Mouse (Mus musculus) gastrocnemius, adult 2 months (tissue): ENCODE data around the gene Klc4. TPM values are rescaled to one million over a fixed set of nuclear protein-coding genes. Genes with fewer than 3 reads are reported as not detected.
A peak's percentile ranks its signal among the peaks of the same experiment; 100 is the strongest.

Experiments
- DNase-seq: peaks from one replicate; pipeline ENCODE4 v3.0.0; 2022
- H3K27ac ChIP-seq: fragments of 200-600 bp; 2 replicates; pipeline ENCODE4 v1.8.1; 2022; ENCODE audit warnings: mild to moderate bottlenecking
- H3K4me3 ChIP-seq: fragments of 200-600 bp; 2 replicates; pipeline ENCODE4 v1.8.1; 2022; ENCODE audit warnings: mild to moderate bottlenecking, moderate library complexity
- CTCF ChIP-seq: fragments of 200-600 bp; IDR thresholded peaks from 2 replicates; pipeline ENCODE4 v1.8.1; 2022; ENCODE audit warnings: antibody characterized with exemption, mild to moderate bottlenecking, moderate library complexity
- intact Hi-C: fragments of 180-260 bp; cut with DNase I; formaldehyde crosslinking; loops from one replicate; pipeline ENCODE4 v1.15.1; 2025
- total RNA-seq, 2 experiments: library from RNA; stranded (reverse); gene quantifications; 2 replicates each; pipeline ENCODE4 v1.2.3; 2021

Klc4 gene
- total RNA-seq, 2 experiments from 2014 or later = 10.9 to 13.1 TPM

DNA sequence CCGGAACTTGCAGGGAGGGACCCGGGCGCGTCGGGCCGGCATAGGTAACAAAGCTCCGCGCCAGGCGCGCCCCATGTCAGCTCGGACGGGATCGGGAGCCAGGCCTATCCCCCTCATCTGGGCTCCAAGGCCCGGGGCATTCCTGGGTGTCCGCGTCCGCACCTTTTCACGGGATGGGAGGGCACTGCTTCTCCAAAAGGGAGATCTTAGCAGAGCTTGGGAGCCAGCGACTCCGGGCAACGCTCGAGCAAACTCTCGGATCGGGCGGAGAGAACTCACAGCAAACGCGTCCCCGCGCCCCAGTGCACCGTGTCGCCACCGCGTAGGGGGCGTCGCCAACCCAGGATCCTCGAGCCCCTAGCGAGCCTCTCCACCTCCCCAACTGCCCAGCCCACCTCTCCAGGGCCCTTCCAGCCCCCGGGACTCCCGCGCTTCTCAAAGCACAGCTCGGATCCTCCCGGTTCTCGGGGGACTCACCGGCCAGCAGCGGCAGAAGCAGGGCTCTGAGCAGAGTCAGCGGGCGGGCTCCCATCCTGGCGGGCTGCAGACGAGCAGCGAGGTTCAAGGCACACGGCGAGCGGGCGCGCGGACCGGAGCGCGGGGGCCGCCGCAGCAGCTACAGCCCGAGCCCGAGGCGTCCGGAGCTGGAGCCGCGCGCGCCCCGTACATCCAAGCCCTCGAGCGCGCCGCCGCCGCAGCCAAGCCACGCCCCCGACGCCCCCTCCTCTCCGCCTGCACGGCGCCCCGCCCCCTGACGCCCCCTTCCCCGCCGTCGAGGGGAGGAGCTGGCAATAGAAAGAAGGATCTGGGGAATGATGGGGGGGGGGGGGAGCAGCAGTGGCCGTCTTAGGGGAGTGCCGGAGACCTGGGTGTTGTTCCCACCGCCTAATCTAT lies 16.8 kb downstream of the Klc4 start, which contains the start of gene Ptk7:
Gene Ptk7 (minus strand): TSS at position 714 of the 894 bp plus-strand sequence.
- intact Hi-C loops = no loop called here

DNA sequence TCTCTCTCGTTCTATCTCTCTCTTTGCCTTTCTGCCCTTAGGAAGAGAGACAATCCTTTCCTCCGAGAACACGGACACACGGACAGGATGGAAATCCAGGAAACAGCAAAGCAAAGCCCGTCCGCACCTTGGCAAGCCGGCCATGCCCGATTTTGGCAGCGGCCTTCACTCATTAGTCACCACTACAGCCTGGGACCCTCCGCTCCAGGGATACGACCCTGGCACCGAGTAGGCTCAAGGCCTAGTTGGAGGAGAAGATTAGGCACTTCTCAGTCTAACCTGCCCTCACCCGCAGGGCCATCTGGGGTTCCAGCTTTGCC lies 17.4 kb downstream of the Klc4 start:
- intact Hi-C loops = no loop called here

More for the DNA sequence above, 16.8 kb downstream of the Klc4 start, which contains the start of gene Ptk7:
- Histone ChIP-seq H3K4me3 (peak within 1 kb of the TSS; percentile 83), H3K27ac (peak within 1 kb of the TSS; percentile 63)
- peak; percentile 55 for DNase-seq
- TF ChIP-seq CTCF = no peak

DNA sequence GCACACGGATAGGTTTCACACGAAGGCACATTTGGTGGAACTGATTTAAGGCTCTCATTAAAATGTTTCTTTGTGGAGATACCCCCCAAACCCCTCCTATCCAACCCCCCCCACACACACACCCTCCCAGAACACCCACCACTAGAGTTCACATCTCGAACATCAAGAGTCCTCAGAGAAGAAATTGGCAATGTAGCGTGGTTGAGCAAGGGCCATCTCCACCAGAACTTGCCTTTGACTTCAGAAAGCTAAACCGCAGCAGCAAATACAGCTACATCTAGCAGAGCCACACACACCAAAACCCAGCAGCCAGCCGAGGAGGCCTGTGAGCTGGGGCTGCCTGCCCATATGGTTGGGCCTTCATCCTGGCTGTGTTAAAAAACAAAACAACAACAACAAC lies 18.4 kb downstream of the Klc4 start:
- Histone ChIP-seq H3K27ac (no peak overlapping the region), H3K4me3 (no peak overlapping the region)
- intact Hi-C loops = no loop called here
- no peak for DNase-seq
- TF ChIP-seq CTCF = no peak

More for the DNA sequence above, 17.4 kb downstream of the Klc4 start:
- Histone ChIP-seq H3K4me3 (peak overlapping the region; percentile 83), H3K27ac (peak overlapping the region; percentile 63)
- TF ChIP-seq CTCF = no peak
- DNase-seq = no peak

DNA sequence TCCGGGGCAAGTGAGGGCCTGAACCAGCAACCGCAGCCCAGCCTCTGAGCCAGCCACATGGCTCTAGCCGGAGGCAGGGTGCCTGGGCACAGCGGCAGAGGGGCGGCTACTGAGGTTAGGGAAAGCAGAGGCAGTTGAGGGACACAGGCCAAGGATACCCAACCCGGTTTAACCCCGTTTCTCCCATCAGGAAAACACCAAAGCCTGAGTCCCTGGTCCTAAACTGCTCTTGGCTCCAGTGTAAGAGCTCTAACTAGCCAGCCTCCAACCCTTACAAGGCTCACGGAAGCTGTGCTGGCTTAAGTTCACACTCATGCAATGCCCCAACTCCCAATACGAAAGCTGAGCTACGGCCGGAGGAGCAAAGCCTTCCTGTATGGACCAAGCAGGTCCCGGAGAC lies 21.2 kb downstream of the Klc4 start:
- H3K27ac ChIP-seq = peak overlapping the region; percentile 32
- DNase-seq = no peak
- TF ChIP-seq CTCF = no peak
- intact Hi-C loops = no loop called here
- no peak overlapping the region for H3K4me3 ChIP-seq

DNA sequence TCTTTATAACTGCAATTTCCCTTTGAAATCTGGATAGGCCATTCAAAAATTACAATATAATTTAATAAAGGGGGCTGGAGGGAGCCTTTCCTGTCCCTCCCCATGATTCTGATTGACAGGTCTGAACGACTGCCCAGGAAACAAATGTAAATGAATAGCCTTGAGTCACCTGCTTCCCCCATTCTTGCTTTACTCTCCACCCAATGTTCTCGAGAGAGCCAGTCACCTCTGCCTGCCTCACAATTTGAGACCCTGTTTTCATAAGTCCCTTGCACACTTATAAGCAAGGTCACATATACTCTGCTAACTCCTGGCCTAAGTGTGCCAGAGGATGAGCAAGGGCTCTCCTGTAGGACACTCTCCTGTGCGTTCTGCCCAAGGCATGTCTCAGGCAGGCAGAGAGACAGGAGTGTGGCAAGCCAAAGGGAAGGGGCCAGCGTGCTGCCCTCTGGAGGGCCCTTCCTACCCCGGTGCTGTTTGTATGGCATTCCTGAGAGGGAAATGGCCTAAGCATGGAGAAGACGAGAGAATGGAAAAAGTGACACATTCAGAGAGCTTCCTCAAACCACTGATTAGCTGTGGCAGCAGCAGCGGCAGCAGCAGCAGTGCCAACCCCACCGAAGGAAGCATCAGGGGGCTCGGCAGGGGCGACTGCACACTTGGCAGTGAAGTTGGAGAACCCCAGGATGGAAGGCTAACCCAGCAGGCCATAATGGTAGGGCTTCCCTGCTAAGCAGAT lies 21.8 kb downstream of the Klc4 start:
- peak; percentile 14; the same call in 1 of the 2 replicates for TF ChIP-seq CTCF
- Histone ChIP-seq H3K27ac (peak overlapping the region; percentile 32), H3K4me3 (no peak overlapping the region)
- DNase-seq = no peak
- intact Hi-C loops = no loop called here

DNA sequence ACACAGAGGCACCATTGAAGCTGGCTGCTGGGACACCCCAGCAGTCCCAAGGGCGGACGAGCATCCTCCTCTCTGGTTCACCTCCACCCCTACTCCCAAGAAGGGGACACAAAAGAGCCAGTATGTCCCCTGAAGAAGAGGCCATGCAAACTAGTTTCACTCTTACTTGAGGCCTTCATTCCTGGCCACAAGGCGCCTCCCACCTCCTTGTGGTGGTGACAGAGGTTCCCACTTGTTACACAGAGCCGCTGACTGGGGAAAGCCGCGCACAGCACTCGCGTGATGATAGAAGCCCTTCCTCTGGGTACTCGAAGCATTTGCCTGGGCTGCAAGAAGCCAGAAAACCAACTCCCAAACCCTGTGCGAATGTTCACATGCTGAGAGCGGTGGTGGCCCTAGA lies 23.6 kb downstream of the Klc4 start:
- H3K4me3 ChIP-seq = no peak overlapping the region
- intact Hi-C loops = no loop called here
- no peak for TF ChIP-seq CTCF
- no peak for DNase-seq
- H3K27ac ChIP-seq = no peak overlapping the region

DNA sequence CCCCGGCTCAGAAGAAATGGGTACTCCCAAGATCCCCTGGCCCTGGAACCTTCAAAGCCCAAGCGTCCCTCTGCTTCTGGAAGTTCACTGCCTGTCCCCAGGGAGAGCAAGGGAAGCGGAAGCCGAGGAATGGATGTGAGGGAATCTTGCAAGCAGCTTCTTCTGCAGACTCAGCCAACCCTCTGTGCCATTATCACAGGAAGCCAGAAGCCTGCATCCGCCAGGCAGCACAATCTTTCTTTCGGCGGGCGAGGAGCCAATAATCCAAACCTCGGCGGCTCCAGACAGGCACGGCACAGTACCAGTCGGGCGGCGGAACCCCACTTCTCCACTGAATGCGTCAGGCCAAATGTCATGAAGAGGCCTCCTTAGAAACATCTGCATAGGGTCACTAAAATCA lies 24.5 kb downstream of the Klc4 start:
- no peak overlapping the region for H3K27ac ChIP-seq
- peak overlapping the region; percentile 17; the same call in 1 of the 2 replicates for H3K4me3 ChIP-seq
- DNase-seq = peak; percentile 42
- TF ChIP-seq CTCF = no peak
- intact Hi-C loops = no loop called here

DNA sequence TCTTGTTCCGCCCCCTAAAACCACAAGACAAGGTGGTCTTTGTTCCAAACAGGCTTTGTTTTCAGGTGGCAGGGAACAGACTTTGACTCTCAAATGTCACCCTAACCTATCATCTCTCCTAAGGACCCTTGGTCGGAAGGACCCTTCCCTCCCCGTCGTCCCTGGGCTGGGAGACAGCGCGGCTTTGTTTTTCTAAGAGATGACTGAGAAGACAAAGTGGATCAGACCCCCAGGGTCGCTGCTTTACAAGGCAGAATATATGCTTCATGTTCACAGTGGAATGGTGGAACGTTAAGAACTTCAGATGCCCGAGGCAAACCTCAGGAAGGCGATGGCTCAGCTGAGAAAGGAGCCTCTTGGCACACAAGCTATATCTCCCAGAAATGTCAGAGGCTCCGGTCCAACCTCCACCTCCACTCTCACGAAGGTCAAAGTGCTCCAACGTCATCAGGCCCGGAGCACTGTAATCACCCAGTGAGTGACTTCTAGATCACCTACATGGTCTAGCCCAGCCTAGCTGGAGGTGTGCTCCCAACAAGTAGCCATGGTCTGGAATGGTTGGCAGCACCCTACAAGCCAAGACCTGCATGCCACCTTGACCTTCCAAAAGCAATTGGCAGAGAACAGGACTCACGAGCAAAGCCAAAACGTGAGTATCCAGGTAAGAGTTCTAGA lies 26.0 kb downstream of the Klc4 start:
- Histone ChIP-seq H3K27ac (no peak overlapping the region), H3K4me3 (no peak overlapping the region)
- TF ChIP-seq CTCF = no peak
- intact Hi-C loops = no loop called here
- no peak for DNase-seq

DNA sequence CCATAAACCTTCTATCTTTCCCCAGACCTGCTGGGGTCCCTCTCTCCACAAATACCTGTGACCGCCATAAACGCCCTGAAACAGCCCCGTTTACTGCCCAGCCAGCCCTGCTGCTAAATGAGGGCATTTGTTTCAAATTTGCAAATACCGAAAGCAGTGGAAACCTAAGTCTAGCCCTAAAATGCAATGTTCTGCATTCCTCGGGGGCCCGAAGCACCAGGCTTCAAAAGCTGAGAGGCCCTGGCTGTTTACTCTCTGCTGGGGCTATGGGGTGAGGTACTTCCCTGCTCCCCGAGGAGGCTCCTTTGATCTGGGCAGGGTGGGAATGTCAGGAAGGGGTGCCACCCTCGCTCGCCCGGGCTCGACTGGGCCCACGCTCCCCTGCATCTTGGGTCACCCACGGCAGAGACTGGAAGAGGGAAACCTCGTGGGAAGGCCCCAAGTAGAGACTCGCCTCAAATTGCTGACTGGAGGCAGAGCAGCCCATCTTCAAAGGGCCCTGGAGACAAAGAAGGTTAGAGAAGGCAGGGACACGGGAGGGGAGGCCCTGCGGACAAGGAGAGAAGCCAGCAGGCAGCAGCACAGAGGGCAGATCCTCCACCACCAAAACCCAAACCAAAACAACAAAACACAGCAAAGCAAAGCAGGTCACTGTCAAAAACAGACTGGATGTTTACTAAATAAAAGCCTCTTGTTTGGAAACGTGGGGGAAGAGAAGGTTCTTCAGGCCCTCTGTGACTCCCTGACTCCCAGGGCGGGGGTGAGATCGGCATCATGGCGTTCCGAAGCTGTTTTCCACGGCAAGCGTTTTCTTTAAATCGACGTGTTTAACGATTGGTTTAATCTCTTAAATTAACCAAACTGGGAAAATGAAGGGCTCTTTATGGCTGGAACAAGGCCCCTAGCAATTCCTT lies 26.8 kb downstream of the Klc4 start:
- TF ChIP-seq CTCF = no peak
- DNase-seq = no peak
- Histone ChIP-seq H3K4me3 (no peak overlapping the region), H3K27ac (no peak overlapping the region)
- intact Hi-C loops = no loop called here

DNA sequence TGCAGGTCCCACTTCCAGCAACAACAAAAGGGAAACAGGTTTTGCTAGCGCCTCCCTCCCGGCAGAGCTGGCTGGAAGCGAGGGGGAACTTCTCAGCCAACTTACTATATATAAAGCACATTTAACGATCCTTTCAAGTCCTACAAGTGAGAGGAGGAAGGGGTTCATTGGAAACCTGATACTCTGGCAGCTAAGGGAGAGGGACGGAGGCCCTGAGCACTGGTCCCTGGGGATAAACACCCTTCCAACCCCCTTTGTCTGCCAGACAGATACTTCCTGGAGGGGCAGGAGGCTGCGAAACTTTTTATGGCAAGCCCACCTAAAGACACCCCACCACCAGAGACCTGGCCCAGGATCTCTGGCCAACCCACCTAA lies 27.4 kb downstream of the Klc4 start:
- Histone ChIP-seq H3K27ac (no peak overlapping the region), H3K4me3 (no peak overlapping the region)
- intact Hi-C loops = no loop called here
- no peak for DNase-seq
- no peak for TF ChIP-seq CTCF

DNA sequence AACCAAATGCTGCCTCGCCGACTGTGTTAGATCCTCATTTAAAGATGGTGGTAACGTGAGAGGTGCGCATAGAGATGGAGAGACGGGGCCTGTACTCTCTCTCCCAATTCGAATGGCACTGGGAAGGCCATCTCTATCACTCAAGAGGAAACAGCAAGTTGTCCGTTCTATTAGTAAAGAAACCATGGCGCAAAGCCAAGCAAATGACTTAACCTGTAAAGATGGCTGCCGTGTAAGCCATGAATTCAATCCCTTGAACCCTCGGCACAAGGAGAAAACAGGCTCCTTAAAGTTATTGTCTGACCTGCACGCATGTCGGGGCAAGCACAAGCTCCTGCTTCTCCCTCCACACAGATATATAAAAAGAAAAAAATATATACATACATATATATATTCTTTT lies 28.0 kb downstream of the Klc4 start:
- DNase-seq = no peak
- no peak overlapping the region for H3K27ac ChIP-seq
- no peak overlapping the region for H3K4me3 ChIP-seq
- TF ChIP-seq CTCF = no peak
- intact Hi-C loops = no loop called here

DNA sequence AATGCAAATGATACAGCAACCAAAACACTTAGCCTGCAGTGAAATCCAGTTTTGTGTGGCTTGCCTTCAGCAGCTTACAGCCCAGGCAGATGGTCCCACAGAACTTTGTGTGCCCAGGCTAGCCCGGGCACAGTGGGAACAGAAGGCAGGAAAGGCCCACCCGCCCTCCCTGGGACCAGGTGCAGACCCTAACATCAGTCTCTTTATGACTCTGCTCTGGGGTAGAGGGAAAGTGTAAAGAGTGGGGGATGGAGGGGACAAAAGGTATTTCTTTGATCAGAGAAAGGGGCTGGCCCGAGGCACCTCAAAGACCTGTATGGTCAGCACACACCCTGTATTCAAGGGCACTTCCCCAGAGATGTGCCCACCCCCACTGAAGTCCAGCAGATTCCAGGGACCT lies 32.6 kb downstream of the Klc4 start:
- TF ChIP-seq CTCF = no peak
- Histone ChIP-seq H3K27ac (no peak overlapping the region), H3K4me3 (no peak overlapping the region)
- intact Hi-C loops = no loop called here
- DNase-seq = no peak
